Mouse (Mus musculus): ENCODE measurements at regions not wholly inside any gene's neighbourhood (a gene's known extent, or its start where the extent isn't known, plus 50 kb on each side); places are given as distances from the start of the nearest gene placed in this dataset.
A peak's percentile ranks its signal among the peaks of the same experiment; 100 is the strongest.

DNA sequence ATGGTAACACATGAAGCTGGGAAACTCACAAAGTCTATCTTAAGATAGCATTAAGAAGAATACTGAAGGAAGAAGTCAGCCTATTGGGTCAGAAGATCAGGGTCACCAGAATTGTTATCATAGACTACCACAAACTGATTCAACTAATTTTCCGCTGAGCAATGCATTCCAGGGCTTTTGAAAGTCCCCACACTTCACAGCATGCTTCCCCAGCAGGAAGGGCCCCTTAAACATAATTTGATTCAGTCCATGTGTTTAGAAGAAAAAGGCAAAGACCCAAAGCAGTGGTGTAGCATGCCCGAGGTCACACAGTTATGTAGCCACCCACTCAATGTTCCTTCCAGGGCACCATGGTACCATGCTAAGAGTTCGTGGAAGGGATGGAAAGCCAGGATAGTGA, 315.3 kb downstream of the Sorl1 start:
- no peak overlapping the region for H3K9ac ChIP-seq
- DNase-seq (ENCODE audit: low spot score) = no peak
- H3K4me1 ChIP-seq (replicated peaks; ENCODE audit: control insufficient read depth, insufficient read depth, low read length) = peaks cover 18% of the 10 kb centered on the region
- H3K9me3 ChIP-seq (ENCODE audit: control insufficient read depth, low read length) = no peaks in the 10 kb centered on the region
- H3K27ac ChIP-seq = no peak overlapping the region
- H3K27me3 ChIP-seq (ENCODE audit: control insufficient read depth, insufficient read depth, low read length) = no peaks in the 10 kb centered on the region
- H3K4me2 ChIP-seq (replicated peaks) = no peak overlapping the region
- H3K4me3 ChIP-seq (replicated peaks; ENCODE audit: low read length) = no peak overlapping the region
- no peak for ATAC-seq (ENCODE audit: low FRiP score)
- H3K36me3 ChIP-seq (replicated peaks; ENCODE audit: control insufficient read depth, insufficient read depth) = no peaks in the 10 kb centered on the region
- 48% methylated on average over 3 of the region's 3 CpGs for WGBS

GRCm38 (mm10) chr9:41806289-41806621, 317.8 kb downstream of the Sorl1 start:
- ATAC-seq (ENCODE audit: low FRiP score) (no peak), DNase-seq (ENCODE audit: low spot score) (no peak)
- no peaks in the 10 kb centered on the region for H3K27me3 ChIP-seq (ENCODE audit: control insufficient read depth, insufficient read depth, low read length)
- peak overlapping the region; percentile 56 for H3K27ac ChIP-seq
- H3K9me3 ChIP-seq (ENCODE audit: control insufficient read depth, low read length) = no peaks in the 10 kb centered on the region
- peak overlapping the region; percentile 27; the same call in 1 of the 2 replicates for H3K4me2 ChIP-seq (replicated peaks)
- H3K9ac ChIP-seq = no peak overlapping the region
- no peak overlapping the region for H3K4me3 ChIP-seq (replicated peaks; ENCODE audit: low read length)
- peaks cover 21% of the 10 kb centered on the region for H3K4me1 ChIP-seq (replicated peaks; ENCODE audit: control insufficient read depth, insufficient read depth, low read length)
- no peaks in the 10 kb centered on the region for H3K36me3 ChIP-seq (replicated peaks; ENCODE audit: control insufficient read depth, insufficient read depth)
- WGBS = 86% methylated on average over 5 of the region's 5 CpGs

DNA sequence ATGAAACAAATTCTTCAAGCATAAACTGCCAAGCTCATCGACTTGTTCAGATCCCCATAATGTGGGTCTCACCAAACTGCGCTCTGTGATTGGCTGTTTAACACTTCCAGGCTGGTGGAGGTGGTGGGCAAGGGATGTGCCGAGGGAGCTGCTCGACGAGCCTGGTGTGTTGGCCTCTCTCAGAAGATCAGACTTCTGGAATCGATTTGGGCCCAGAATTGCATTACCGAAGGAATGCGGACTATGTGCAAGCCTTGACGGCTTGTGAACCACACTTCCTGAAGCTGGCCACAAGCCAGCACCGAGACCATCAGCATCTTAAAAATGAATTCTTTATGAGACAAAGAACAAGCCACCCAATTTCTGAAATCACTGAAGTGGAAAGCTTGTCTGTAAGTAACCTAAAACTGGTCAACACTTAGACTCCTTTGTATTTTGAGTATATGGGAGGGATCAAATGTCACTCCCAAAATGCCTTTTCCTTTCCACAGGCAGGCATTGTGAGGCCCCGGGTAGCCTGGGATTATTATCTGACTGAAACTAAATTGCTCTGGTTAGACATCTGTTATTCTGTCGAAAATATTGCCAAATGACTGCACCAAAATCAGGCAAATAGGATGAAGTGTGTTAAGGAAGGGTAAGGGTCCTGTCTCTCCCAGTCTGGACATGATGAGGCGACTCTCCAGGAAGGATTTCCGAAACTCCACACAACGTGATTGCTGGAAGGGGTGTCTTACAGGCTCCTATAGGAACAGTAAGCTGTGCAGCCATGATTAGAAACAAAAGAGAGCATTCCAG, 318.4 kb downstream of the Sorl1 start:
- WGBS = 41% methylated on average over 15 of the region's 15 CpGs
- H3K4me3 ChIP-seq (replicated peaks; ENCODE audit: low read length) = no peak overlapping the region
- peak overlapping the region; percentile 56 for H3K27ac ChIP-seq

DNA sequence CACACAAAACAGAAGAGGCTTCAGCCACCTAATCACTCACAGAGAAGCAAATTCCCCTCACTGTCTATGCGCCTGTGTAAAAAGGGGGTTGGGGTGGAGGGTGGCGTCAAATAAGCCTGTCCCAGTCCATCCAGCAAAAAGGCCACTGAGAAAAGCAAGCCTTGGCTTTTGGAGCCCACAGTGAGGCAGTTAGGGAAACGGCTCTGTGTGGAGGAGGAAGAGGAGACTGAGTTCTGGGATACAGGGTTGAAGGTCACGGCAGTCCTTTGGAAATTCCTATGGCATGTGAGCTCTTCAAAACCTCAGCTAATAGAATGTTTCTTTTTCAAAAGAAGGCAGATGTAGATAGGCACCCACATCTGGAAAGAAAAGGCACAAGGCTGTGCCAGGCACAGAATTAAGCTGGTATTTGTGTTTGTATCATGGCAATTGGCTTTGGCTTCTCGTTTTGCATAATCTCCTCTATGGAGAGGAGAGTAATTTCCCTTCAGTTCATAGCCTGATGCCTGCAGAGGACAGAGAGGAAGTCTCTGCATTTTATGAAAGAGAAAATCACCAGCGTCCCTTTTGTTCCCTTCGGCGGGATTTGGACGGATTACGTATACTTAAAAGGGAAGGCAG, 319.3 kb downstream of the Sorl1 start:
- ATAC-seq (ENCODE audit: low FRiP score) = no peak
- H3K9me3 ChIP-seq (ENCODE audit: control insufficient read depth, low read length) = no peaks in the 10 kb centered on the region
- no peaks in the 10 kb centered on the region for H3K27me3 ChIP-seq (ENCODE audit: control insufficient read depth, insufficient read depth, low read length)
- H3K36me3 ChIP-seq (replicated peaks; ENCODE audit: control insufficient read depth, insufficient read depth) = no peaks in the 10 kb centered on the region
- peak; percentile 36 for DNase-seq (ENCODE audit: low spot score)
- H3K9ac ChIP-seq = no peak overlapping the region
- H3K4me3 ChIP-seq (replicated peaks; ENCODE audit: low read length) = no peak overlapping the region
- WGBS = 17% methylated on average over 10 of the region's 10 CpGs
- peak overlapping the region; percentile 56 for H3K27ac ChIP-seq
- no peak overlapping the region for H3K4me2 ChIP-seq (replicated peaks)
- H3K4me1 ChIP-seq (replicated peaks; ENCODE audit: control insufficient read depth, insufficient read depth, low read length) = peaks cover 21% of the 10 kb centered on the region

More for the DNA sequence above, 318.4 kb downstream of the Sorl1 start:
- Histone ChIP-seq H3K9me3 (ENCODE audit: control insufficient read depth, low read length) (no peaks in the 10 kb centered on the region), H3K9ac (no peak overlapping the region), H3K27me3 (ENCODE audit: control insufficient read depth, insufficient read depth, low read length) (no peaks in the 10 kb centered on the region), H3K36me3 (replicated peaks; ENCODE audit: control insufficient read depth, insufficient read depth) (no peaks in the 10 kb centered on the region), H3K4me1 (replicated peaks; ENCODE audit: control insufficient read depth, insufficient read depth, low read length) (peaks cover 21% of the 10 kb centered on the region), H3K4me2 (replicated peaks) (peak overlapping the region; percentile 27)
- no peak for DNase-seq (ENCODE audit: low spot score)
- ATAC-seq (ENCODE audit: low FRiP score) = no peak

- H3K4me3 ChIP-seq (replicated peaks; ENCODE audit: low read length) = no peak overlapping the region
- no peak overlapping the region for H3K9ac ChIP-seq
- H3K9me3 ChIP-seq (ENCODE audit: control insufficient read depth, low read length) = no peaks in the 10 kb centered on the region
- H3K27me3 ChIP-seq (ENCODE audit: control insufficient read depth, insufficient read depth, low read length) = no peaks in the 10 kb centered on the region
- H3K4me2 ChIP-seq (replicated peaks) = 0 out of 2 replicates have a peak overlapping the region, but pooled peaks have one; percentile 2
- H3K4me1 ChIP-seq (replicated peaks; ENCODE audit: control insufficient read depth, insufficient read depth, low read length) = peaks cover 21% of the 10 kb centered on the region
- 64% methylated on average over 11 of the region's 11 CpGs for WGBS
- no peaks in the 10 kb centered on the region for H3K36me3 ChIP-seq (replicated peaks; ENCODE audit: control insufficient read depth, insufficient read depth)
- H3K27ac ChIP-seq = no peak overlapping the region
- ATAC-seq (ENCODE audit: low FRiP score) = no peak
- DNase-seq (ENCODE audit: low spot score) = peak; percentile 66
Measured at GRCm38 (mm10) chr9:41803680-41804460, 320.2 kb downstream of the Sorl1 start.

DNA sequence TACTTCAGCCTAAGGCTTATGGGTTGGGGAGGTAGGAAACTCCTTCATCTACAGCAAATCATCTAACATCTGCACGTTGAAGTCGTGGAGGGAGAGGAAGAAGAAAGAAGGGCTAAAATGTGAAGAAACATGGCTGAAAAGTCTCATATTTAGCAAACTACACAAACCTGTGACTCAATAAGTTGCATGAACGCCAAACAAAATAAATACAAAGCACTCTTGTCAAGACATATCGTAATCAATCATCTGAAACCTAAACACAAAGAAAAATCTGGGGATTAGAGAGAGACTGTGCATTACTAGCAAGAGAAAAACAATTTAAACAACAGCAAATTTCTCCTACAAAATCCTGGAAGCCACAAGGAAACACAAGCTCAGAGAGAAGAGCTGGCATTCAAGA, 322.7 kb downstream of the Sorl1 start:
- Histone ChIP-seq H3K9me3 (ENCODE audit: control insufficient read depth, low read length) (no peaks in the 10 kb centered on the region), H3K4me2 (replicated peaks) (no peak overlapping the region), H3K9ac (no peak overlapping the region), H3K27me3 (ENCODE audit: control insufficient read depth, insufficient read depth, low read length) (no peaks in the 10 kb centered on the region), H3K4me3 (replicated peaks; ENCODE audit: low read length) (no peak overlapping the region), H3K27ac (no peak overlapping the region), H3K4me1 (replicated peaks; ENCODE audit: control insufficient read depth, insufficient read depth, low read length) (peaks cover 21% of the 10 kb centered on the region), H3K36me3 (replicated peaks; ENCODE audit: control insufficient read depth, insufficient read depth) (no peaks in the 10 kb centered on the region)
- DNase-seq (ENCODE audit: low spot score) (no peak), ATAC-seq (ENCODE audit: low FRiP score) (no peak)
- WGBS = 83% methylated on average over 4 of the region's 4 CpGs

DNA sequence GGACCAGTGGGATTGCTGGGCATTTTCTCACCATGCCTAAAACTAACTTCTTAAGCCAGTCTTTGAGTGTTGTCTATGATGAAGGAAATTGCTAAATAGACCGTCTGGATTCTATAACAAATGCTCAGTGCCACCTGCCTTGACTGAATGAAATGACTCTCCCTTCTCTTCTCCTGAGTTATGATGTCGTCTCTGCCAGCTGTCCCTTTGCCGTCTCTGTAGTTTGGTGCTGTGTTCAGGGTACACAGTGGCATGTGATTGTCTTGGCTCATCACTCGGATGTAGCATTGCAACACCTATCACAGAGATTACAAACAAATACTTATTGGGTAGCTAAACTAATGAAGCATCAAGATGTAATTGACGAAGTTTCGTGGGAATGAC, 331.3 kb downstream of the Sorl1 start:
- H3K4me2 ChIP-seq (replicated peaks) = no peak overlapping the region
- no peak overlapping the region for H3K27ac ChIP-seq
- WGBS = 72% methylated on average over 6 of the region's 6 CpGs
- no peaks in the 10 kb centered on the region for H3K9me3 ChIP-seq (ENCODE audit: control insufficient read depth, low read length)
- no peak overlapping the region for H3K9ac ChIP-seq
- no peak for ATAC-seq (ENCODE audit: low FRiP score)
- H3K4me3 ChIP-seq (replicated peaks; ENCODE audit: low read length) = no peak overlapping the region
- no peaks in the 10 kb centered on the region for H3K36me3 ChIP-seq (replicated peaks; ENCODE audit: control insufficient read depth, insufficient read depth)
- 0 out of 2 replicates have a peak, but pooled peaks cover 4% of the 10 kb centered on the region for H3K4me1 ChIP-seq (replicated peaks; ENCODE audit: control insufficient read depth, insufficient read depth, low read length)
- H3K27me3 ChIP-seq (ENCODE audit: control insufficient read depth, insufficient read depth, low read length) = no peaks in the 10 kb centered on the region
- no peak for DNase-seq (ENCODE audit: low spot score)

DNA sequence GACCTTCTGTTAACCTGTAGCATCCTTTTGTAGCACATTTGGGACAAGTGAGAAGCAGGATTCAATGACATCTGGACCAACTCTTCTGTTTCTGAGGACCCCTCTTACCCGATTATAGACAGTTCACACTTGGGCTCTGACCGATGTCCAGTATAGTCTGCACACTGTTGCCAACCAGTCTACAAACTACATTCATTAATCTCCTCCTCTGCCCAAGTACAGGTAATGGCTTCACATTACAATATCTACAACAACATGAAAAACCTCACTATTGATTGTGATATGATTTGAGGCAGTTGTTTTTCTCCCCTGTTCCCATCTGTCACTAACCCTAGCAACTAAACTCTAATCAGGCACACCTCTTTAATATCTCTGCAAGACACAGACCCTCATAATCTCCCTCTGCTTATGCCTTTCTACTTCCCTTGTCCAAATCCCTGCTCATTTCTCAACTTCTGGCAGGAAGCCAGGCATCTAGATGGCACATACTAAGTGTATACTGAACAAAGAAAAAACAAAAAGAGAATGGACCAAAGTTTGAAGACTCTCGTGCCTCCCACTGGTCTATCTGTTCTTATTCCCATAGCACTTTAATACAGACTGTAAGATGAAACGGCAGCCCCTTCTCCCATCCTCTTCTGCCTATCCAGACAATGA, 331.8 kb downstream of the Sorl1 start:
- Histone ChIP-seq H3K9me3 (ENCODE audit: control insufficient read depth, low read length) (no peaks in the 10 kb centered on the region), H3K4me3 (replicated peaks; ENCODE audit: low read length) (no peak overlapping the region), H3K4me2 (replicated peaks) (no peak overlapping the region), H3K9ac (no peak overlapping the region), H3K27ac (no peak overlapping the region), H3K27me3 (ENCODE audit: control insufficient read depth, insufficient read depth, low read length) (no peaks in the 10 kb centered on the region), H3K36me3 (replicated peaks; ENCODE audit: control insufficient read depth, insufficient read depth) (no peaks in the 10 kb centered on the region), H3K4me1 (replicated peaks; ENCODE audit: control insufficient read depth, insufficient read depth, low read length) (0 out of 2 replicates have a peak, but pooled peaks cover 4% of the 10 kb centered on the region)
- 56% methylated on average over 4 of the region's 4 CpGs for WGBS
- DNase-seq (ENCODE audit: low spot score) = no peak
- no peak for ATAC-seq (ENCODE audit: low FRiP score)
